Mouse (Mus musculus): ENCODE results near the gene Prkcq.

DNA sequence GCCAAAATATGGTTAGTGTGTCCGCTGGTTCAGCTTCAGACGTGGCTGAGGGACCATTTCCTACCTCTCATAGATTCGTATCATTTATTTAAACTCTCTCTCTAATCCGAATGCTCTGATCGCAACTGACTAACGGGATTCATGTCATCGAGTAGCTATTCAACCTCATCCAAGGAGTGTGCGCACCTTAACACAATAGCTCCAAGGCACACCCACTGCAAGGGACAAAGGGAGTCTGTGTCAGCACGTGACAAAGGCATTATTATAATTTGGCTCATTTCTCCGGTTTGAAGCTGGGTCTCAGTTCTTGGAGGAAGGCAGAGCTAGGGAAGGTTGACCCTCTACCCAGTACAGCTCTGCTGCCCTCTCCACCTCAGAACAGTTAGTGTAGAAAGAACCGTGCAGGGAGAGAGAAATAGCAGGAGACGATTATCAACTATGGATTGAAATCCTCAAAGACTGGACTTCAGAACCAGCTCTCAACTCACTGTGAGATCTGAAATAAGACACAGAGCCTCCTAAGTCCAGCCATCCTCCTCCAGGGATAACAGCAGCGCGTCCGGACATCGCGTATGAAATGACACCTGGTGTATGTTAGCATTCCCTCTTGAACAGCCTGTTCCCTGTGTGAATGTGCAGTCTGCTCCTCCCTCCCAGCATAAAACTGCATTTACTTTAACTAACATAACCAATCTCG is 116.1 kb downstream of the Prkcq start:
- TF ChIP-seq CTCF (IDR thresholded peaks at IDR 0.05; ENCODE audit: low read depth, low read length) (no peak), POLR2A (IDR thresholded peaks at IDR 0.05; ENCODE audit: borderline replicate concordance, low read depth, low read length) (no peak)
